Mouse (Mus musculus) bone marrow, adult 2 months (tissue): ENCODE data around the gene Lypd6b.

Experiments used
- CTCF ChIP-seq: fragments of 200-500 bp; IDR thresholded peaks from 2 replicates; pipeline ENCODE4 v1.5.1; 2011; ENCODE audit warnings: low read length, control low read depth; ENCODE audit not compliant: control insufficient read depth, insufficient read depth
- POLR2A ChIP-seq: fragments of 200-500 bp; IDR thresholded peaks from 2 replicates; pipeline ENCODE4 v1.6.1; 2011; ENCODE audit warnings: low read depth, mild to moderate bottlenecking, control low read depth, low read length, borderline replicate concordance; ENCODE audit not compliant: control insufficient read depth

- TF ChIP-seq POLR2A = no peak
- no peak for TF ChIP-seq CTCF
Observed at GRCm38 (mm10) chr2:49995841-49996240, 208.4 kb downstream of the Lypd6b start.
